Mouse (Mus musculus) liver, postnatal 0 days (tissue): ENCODE data around the gene Jade1.

Experiments
- CTCF ChIP-seq: sonication (generic); IDR thresholded peaks from 2 replicates; pipeline ENCODE4 v1.5.1; 2016; ENCODE audit warnings: antibody characterized with exemption, low read depth
- EP300 ChIP-seq: IDR thresholded peaks from 2 replicates; pipeline ENCODE4 v1.6.1; 2016; ENCODE audit warnings: antibody characterized with exemption, low read depth, mild to moderate bottlenecking

- TF ChIP-seq CTCF (no peak), EP300 (no peak)
Measured at GRCm38 (mm10) chr3:41586330-41586729, 30.8 kb downstream of the Jade1 start.
